Mouse (Mus musculus) hindbrain, postnatal 0 days (tissue): ENCODE measurements around the gene Ptbp1. TPM values are rescaled to one million over a fixed set of nuclear protein-coding genes. Genes with fewer than 3 reads are reported as not detected.
"Not testable (repeated sequence)": the region's sequence is repeated elsewhere in the genome, so short reads cannot be mapped to it uniquely, and the experiment has no call there.

Source experiments
- ATAC-seq: fragments of 200-750 bp; cut with Nextera tagmentation; 2 replicates; pipeline ENCODE4 v1.8.0; 2017; ENCODE audit warnings: mild to moderate bottlenecking, moderate TSS enrichment, moderate library complexity
- DNase-seq: peaks from one replicate; pipeline ENCODE4 v3.0.0-alpha.2; 2015; ENCODE audit warnings: low spot score
- H3K27ac ChIP-seq: fragments of 300-500 bp; sonication (generic); 2 replicates; pipeline ENCODE4 v1.5.1; 2014; ENCODE audit warnings: mild to moderate bottlenecking
- H3K27me3 ChIP-seq: fragments of 300-500 bp; sonication (generic); 2 replicates; pipeline ENCODE4 v1.6.1; 2014; ENCODE audit warnings: low read length, mixed read lengths; ENCODE audit not compliant: insufficient read depth
- H3K36me3 ChIP-seq: fragments of 300-500 bp; sonication (generic); 2 replicates; pipeline ENCODE4 v1.6.1; 2014; ENCODE audit warnings: low read length, mixed read lengths; ENCODE audit not compliant: insufficient read depth
- H3K4me1 ChIP-seq: fragments of 300-500 bp; sonication (generic); 2 replicates; pipeline ENCODE4 v1.6.1; 2014; ENCODE audit warnings: antibody characterized with exemption, low read length, mixed read lengths; ENCODE audit not compliant: insufficient read depth
- H3K4me2 ChIP-seq: fragments of 300-500 bp; sonication (generic); 2 replicates; pipeline ENCODE4 v1.6.1; 2014; ENCODE audit warnings: low read depth, mild to moderate bottlenecking, low read length, moderate library complexity, mixed read lengths
- H3K4me3 ChIP-seq: fragments of 300-500 bp; sonication (generic); 2 replicates; pipeline ENCODE4 v1.5.1; 2014; ENCODE audit warnings: low read length
- H3K9ac ChIP-seq: fragments of 300-500 bp; sonication (generic); replicated peaks from 2 replicates; pipeline ENCODE4 v1.6.1; 2014; ENCODE audit warnings: mild to moderate bottlenecking, low read length, moderate library complexity, mixed read lengths
- H3K9me3 ChIP-seq: fragments of 300-500 bp; sonication (generic); 2 replicates; pipeline ENCODE4 v1.6.1; 2016; ENCODE audit warnings: low read length, mixed read lengths
- CTCF ChIP-seq: IDR thresholded peaks from 2 replicates; pipeline ENCODE4 v1.5.1; 2016; ENCODE audit warnings: antibody characterized with exemption, control low read depth, low read depth
- WGBS: fragments of 180-500 bp; shearing (Covaris S2); extraction: QIAGEN DNeasy Blood & Tissue Kit; methylation state at CpG from one replicate; pipeline ENCODE4 v1.1.7; 2014; 5-methylcytosine and 5-hydroxymethylcytosine counted together
- polyA plus RNA-seq: library from polyadenylated mRNA; unstranded; fragments of >200 nt; fragmentation: Nextera tagmentation; extraction: Ambion mirVana; gene quantifications from 2 replicates; pipeline ENCODE4 v1.2.1, GENCODE M21; 2015
- total RNA-seq: library from RNA; depleted of rRNA; stranded (reverse); fragments of >200 nt; gene quantifications from 2 replicates; pipeline ENCODE4 v1.2.3, GENCODE M21; 2014

Gene Ptbp1
- total and polyA plus RNA-seq, 2 experiments from 2014 or later: 65.5 to 173 TPM

DNA sequence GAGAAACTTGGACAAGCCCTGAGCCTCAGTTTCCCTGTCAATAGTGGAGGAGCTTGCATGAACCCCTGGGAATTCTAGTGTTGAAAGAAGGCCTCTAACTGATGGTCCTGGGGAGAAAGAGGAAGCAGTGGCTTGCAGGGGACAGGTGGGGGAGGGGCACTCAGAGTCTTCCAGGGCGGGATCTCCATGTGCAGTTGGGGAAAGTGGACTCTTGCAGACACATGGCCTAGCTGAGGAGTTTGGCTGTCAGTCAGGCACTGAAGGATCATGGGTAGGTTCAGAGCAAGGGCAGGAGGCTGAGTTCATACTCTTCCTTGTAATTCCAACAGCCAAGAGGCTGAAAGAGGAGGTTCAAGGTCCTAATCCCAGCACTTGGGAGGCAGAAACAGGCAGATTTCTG is 22.9 kb downstream of the Ptbp1 start:
- no peak overlapping the region for H3K27ac ChIP-seq
- H3K4me2 ChIP-seq: no peak overlapping the region
- WGBS: 53% methylated on average over 1 of the region's 1 CpGs
- no peak for ATAC-seq
- no peaks in the 10 kb centered on the region; the same call in 1 of the 2 replicates for H3K27me3 ChIP-seq
- no peaks in the 10 kb centered on the region for H3K36me3 ChIP-seq
- no peak for TF ChIP-seq CTCF
- DNase-seq: no peak
- no peak overlapping the region for H3K9ac ChIP-seq
- no peaks in the 10 kb centered on the region for H3K9me3 ChIP-seq
- peaks cover 6% of the 10 kb centered on the region; the same call in 1 of the 2 replicates for H3K4me1 ChIP-seq
- H3K4me3 ChIP-seq: no peak overlapping the region

- ATAC-seq: no peak
- no peaks in the 10 kb centered on the region for H3K36me3 ChIP-seq
- H3K27me3 ChIP-seq: no peaks in the 10 kb centered on the region; the same call in 1 of the 2 replicates
- H3K27ac ChIP-seq: no peak overlapping the region
- no peak for DNase-seq
- H3K9ac ChIP-seq: no peak overlapping the region
- H3K4me1 ChIP-seq: peaks cover 2% of the 10 kb centered on the region; the same call in 1 of the 2 replicates
- no peaks in the 10 kb centered on the region for H3K9me3 ChIP-seq
- TF ChIP-seq CTCF: no peak
- no peak overlapping the region for H3K4me3 ChIP-seq
- WGBS: 32% methylated on average over 12 of the region's 12 CpGs
- H3K4me2 ChIP-seq: no peak overlapping the region
Measured at GRCm38 (mm10) chr10:79877757-79878156, 23.5 kb downstream of the Ptbp1 start.

DNA sequence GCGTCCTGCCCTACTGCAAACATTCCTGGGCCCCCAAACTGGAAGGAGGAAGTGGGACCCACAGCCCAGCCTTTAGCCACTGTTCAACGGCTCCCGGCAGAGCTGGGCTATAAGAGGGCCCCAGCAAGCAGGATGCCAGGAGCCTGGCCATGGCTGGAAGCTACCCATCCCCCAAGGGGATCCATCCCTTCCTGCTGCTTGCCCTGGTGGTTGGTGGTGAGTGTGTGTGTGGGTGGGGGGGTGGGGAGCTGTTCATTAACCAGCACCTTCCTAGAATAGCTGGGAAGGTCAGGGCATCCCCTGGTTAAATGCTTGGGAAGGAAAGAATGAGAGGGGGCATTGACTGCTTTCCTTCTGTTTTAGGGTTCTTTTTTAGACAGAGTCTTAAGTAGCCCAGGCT is 25.3 kb downstream of the Ptbp1 start:
- TF ChIP-seq CTCF: no peak

DNA sequence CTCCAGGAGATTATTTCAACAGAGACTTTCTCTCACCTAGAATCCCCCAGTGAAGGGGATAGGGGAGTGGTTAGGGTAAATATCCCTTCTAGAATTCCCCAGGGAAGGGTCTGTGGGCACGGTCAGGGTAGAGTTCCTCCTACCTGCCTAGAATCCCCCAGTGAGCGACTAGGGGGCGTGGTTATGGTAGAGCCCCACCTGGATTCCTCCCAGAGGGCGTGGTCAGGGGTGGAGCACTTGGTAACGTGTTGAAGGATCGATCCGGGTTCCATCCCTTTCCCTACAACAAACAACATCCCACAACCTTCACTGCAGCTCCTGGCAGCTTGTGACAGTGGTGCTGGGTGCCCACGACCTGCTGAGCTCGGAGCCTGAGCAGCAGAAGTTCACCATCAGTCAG is 26.5 kb downstream of the Ptbp1 start:
- H3K27me3 ChIP-seq: peaks cover 5% of the 10 kb centered on the region; the same call in 1 of the 2 replicates
- no peaks in the 10 kb centered on the region for H3K36me3 ChIP-seq
- no peak overlapping the region for H3K4me2 ChIP-seq
- no peak overlapping the region for H3K27ac ChIP-seq
- no peaks in the 10 kb centered on the region for H3K9me3 ChIP-seq
- DNase-seq (no peak), ATAC-seq (no peak)
- TF ChIP-seq CTCF: no peak
- WGBS: 20% methylated on average over 9 of the region's 9 CpGs
- H3K9ac ChIP-seq: no peak overlapping the region
- H3K4me1 ChIP-seq: no peaks in the 10 kb centered on the region
- no peak overlapping the region for H3K4me3 ChIP-seq

More for the DNA sequence above, 25.3 kb downstream of the Ptbp1 start:
- Histone ChIP-seq H3K27me3 (peaks cover 5% of the 10 kb centered on the region; the same call in 1 of the 2 replicates), H3K9ac (no peak overlapping the region), H3K4me1 (no peaks in the 10 kb centered on the region), H3K4me3 (no peak overlapping the region), H3K36me3 (no peaks in the 10 kb centered on the region), H3K4me2 (no peak overlapping the region), H3K27ac (no peak overlapping the region), H3K9me3 (no peaks in the 10 kb centered on the region)
- ATAC-seq (no peak), DNase-seq (no peak)
- WGBS: 39% methylated on average over 3 of the region's 3 CpGs

DNA sequence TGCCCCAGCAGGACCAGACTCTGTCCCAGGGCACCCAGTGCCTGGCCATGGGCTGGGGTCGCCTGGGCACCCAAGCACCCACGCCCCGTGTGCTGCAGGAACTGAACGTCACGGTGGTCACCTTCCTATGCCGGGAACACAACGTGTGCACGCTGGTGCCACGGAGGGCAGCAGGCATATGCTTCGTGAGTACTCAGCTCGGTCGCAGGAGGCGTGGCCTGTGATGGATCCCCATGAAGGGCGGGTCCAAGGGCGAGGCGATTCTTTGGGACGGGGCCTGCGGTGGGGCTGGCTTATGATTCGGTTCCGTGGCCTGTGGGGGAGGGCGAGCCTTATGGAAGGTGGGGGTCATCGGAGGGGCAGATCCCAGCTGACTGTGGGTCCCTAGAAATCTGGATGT is 27.8 kb downstream of the Ptbp1 start:
- H3K4me1 ChIP-seq: no peaks in the 10 kb centered on the region
- no peak for ATAC-seq
- H3K9ac ChIP-seq: no peak overlapping the region
- no peaks in the 10 kb centered on the region for H3K36me3 ChIP-seq
- no peak overlapping the region for H3K4me3 ChIP-seq
- WGBS: 15% methylated on average over 22 of the region's 22 CpGs
- peak overlapping the region; percentile 18; the same call in 1 of the 2 replicates for H3K4me2 ChIP-seq
- H3K9me3 ChIP-seq: no peaks in the 10 kb centered on the region
- peaks cover 5% of the 10 kb centered on the region; the same call in 1 of the 2 replicates for H3K27me3 ChIP-seq
- TF ChIP-seq CTCF: no peak
- DNase-seq: no peak
- H3K27ac ChIP-seq: no peak overlapping the region

DNA sequence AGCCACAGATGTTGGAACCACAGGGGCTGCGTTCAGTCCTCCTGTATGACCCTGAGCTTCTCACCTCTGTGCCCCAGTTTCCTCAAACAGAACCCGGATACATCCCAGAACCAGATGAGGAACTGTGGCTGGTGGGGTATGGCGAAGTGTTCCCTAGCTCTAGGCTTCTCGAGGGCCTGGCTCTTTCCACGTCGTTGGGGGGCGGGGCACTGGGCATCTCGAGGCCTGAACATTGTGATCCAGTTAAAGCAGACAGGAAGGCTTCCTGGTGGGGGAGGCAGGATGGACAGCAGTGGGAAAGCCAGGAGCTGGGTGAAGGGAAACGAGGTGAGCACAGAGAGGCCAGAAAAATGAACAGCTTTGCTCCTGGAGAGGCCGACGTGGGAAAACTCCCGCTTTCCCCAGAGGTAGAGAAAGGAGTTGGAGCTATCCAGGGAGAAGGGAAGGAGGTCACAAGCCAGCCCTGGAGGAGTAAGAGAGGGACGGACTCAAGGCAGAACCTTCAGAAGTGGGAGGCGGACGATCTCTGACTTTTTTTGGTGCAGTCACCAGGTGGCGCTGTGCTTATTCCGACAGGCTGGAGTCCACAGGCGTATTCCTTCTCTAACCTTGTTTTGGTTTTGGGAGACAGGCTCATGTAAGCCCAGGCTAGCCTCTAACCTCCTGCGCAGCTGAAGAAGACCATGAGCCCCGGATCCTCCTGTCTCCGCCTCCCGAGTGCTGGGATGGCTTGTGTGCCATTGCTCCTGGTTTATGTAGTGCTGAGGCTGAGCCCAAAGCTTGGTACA is 29.3 kb downstream of the Ptbp1 start:
- H3K4me3 ChIP-seq: no peak overlapping the region
- H3K9me3 ChIP-seq: no peaks in the 10 kb centered on the region
- no peak overlapping the region for H3K9ac ChIP-seq
- TF ChIP-seq CTCF: peak; percentile 86
- peaks cover 5% of the 10 kb centered on the region; the same call in 1 of the 2 replicates for H3K27me3 ChIP-seq
- 16% methylated on average over 22 of the region's 22 CpGs for WGBS
- no peak overlapping the region for H3K4me2 ChIP-seq
- peak; percentile 87 for DNase-seq
- H3K4me1 ChIP-seq: no peaks in the 10 kb centered on the region
- H3K27ac ChIP-seq: no peak overlapping the region
- peak; percentile 59; the same call in 1 of the 2 replicates for ATAC-seq
- no peaks in the 10 kb centered on the region for H3K36me3 ChIP-seq

DNA sequence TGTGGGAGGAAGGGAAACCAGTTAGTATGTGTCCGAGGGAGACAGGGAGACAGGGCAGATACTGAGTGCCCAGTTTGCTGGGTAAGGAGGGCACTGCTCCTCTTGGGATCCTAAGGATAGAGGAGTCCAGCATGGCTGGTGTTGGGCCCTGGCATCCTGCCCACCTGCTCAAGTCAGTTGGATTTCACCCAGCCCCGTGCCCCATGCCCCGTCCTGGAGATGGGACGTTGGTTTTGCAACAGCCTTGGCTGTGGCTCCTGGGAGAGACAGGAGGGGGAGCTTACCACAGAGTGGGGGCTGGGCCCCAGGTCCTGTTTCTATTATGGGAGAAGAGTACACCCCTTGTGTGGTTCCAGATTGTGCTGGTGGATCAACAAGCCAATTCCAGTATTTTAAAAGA is 30.2 kb downstream of the Ptbp1 start:
- WGBS: 25% methylated on average over 4 of the region's 4 CpGs
- Histone ChIP-seq H3K9ac (no peak overlapping the region), H3K4me3 (no peak overlapping the region), H3K36me3 (no peaks in the 10 kb centered on the region), H3K4me2 (no peak overlapping the region), H3K27me3 (peaks cover 5% of the 10 kb centered on the region; the same call in 1 of the 2 replicates), H3K27ac (no peak overlapping the region), H3K9me3 (no peaks in the 10 kb centered on the region), H3K4me1 (no peaks in the 10 kb centered on the region)
- no peak for ATAC-seq
- TF ChIP-seq CTCF: no peak
- DNase-seq: peak; percentile 45

- not testable (repeated sequence) for H3K4me1 ChIP-seq, H3K9me3 ChIP-seq, H3K36me3 ChIP-seq, H3K27me3 ChIP-seq, ATAC-seq, H3K4me3 ChIP-seq, H3K27ac ChIP-seq, H3K9ac ChIP-seq, DNase-seq, H3K4me2 ChIP-seq
- 85% methylated on average over 2 of the region's 3 CpGs for WGBS
Measured at GRCm38 (mm10) chr10:79884938-79885337, 30.7 kb downstream of the Ptbp1 start.
